Mouse (Mus musculus): ENCODE measurements around the gene Sspn. TPM values are rescaled to one million over a fixed set of nuclear protein-coding genes. Genes with fewer than 3 reads are reported as not detected.

Sspn gene
- polyA plus RNA-seq, 1 experiment = 14.3 TPM

GRCm38 (mm10) chr6:145934001-145934696, 2.7 kb downstream of the Sspn start:
- no peak for DNase-seq (ENCODE audit: low read depth)

- no peak for DNase-seq (ENCODE audit: low read depth)
These were observed 3.3 kb downstream of the Sspn start for GRCm38 (mm10) chr6:145934697-145935240.

GRCm38 (mm10) chr6:145935912-145936311, 4.5 kb downstream of the Sspn start:
- no peak for DNase-seq (ENCODE audit: low read depth)

GRCm38 (mm10) chr6:145936511-145936910, 5.1 kb downstream of the Sspn start:
- DNase-seq (ENCODE audit: low read depth) = no peak

GRCm38 (mm10) chr6:145940852-145941251, 9.4 kb downstream of the Sspn start:
- DNase-seq (ENCODE audit: low read depth) = no peak

- no peak for DNase-seq (ENCODE audit: low read depth)
These were observed 11.0 kb downstream of the Sspn start for GRCm38 (mm10) chr6:145942263-145942966.

- DNase-seq (ENCODE audit: low read depth) = no peak
These were observed 12.0 kb downstream of the Sspn start for GRCm38 (mm10) chr6:145943414-145943813.

- DNase-seq (ENCODE audit: low read depth) = no peak
These were observed 14.4 kb downstream of the Sspn start for GRCm38 (mm10) chr6:145945700-145946344.

- no peak for DNase-seq (ENCODE audit: low read depth)
These were observed 17.6 kb downstream of the Sspn start for GRCm38 (mm10) chr6:145949049-145949448.

- DNase-seq (ENCODE audit: low read depth) = no peak
These were observed 19.2 kb downstream of the Sspn start for GRCm38 (mm10) chr6:145950626-145951025.

GRCm38 (mm10) chr6:145952594-145952993, 21.2 kb downstream of the Sspn start:
- DNase-seq (ENCODE audit: low read depth) = no peak

- DNase-seq (ENCODE audit: low read depth) = no peak
These were observed 21.9 kb downstream of the Sspn start for GRCm38 (mm10) chr6:145953121-145953896.

- no peak for DNase-seq (ENCODE audit: low read depth)
These were observed 26.1 kb downstream of the Sspn start for GRCm38 (mm10) chr6:145957427-145957965.

- no peak for DNase-seq (ENCODE audit: low read depth)
These were observed 26.6 kb downstream of the Sspn start for GRCm38 (mm10) chr6:145958070-145958469.

- peak; percentile 76 for DNase-seq (ENCODE audit: low read depth)
These were observed 29.6 kb downstream of the Sspn start for GRCm38 (mm10) chr6:145961047-145961446.

GRCm38 (mm10) chr6:145963966-145964365, 32.5 kb downstream of the Sspn start:
- no peak for DNase-seq (ENCODE audit: low read depth)

- DNase-seq (ENCODE audit: low read depth) = no peak
These were observed 36.3 kb downstream of the Sspn start for GRCm38 (mm10) chr6:145967693-145968092.

- DNase-seq (ENCODE audit: low read depth) = peak; percentile 98
These were observed 36.9 kb downstream of the Sspn start for GRCm38 (mm10) chr6:145968301-145968818.

- DNase-seq (ENCODE audit: low read depth) = peak; percentile 77
These were observed 37.4 kb downstream of the Sspn start for GRCm38 (mm10) chr6:145968821-145969220.

GRCm38 (mm10) chr6:145969572-145969971, 38.1 kb downstream of the Sspn start:
- DNase-seq (ENCODE audit: low read depth) = no peak

GRCm38 (mm10) chr6:145972107-145972506, 40.7 kb downstream of the Sspn start:
- DNase-seq (ENCODE audit: low read depth) = no peak
